Mouse (Mus musculus) bone marrow, adult 2 months (tissue): ENCODE data around the gene Grm8. TPM values are rescaled to one million over a fixed set of nuclear protein-coding genes. Genes with fewer than 3 reads are reported as not detected.

ENCODE experiments used
- H3K27ac ChIP-seq: fragments of 200-500 bp; 2 replicates; pipeline ENCODE4 v1.5.1; 2012; ENCODE audit warnings: low read depth, mild to moderate bottlenecking, control low read depth, inconsistent platforms, low read length; ENCODE audit not compliant: control insufficient read depth, poor library complexity, insufficient read depth
- H3K4me1 ChIP-seq: fragments of 200-500 bp; 2 replicates; pipeline ENCODE4 v1.6.1; 2011; ENCODE audit warnings: low read length; ENCODE audit not compliant: control insufficient read depth, insufficient read depth
- H3K4me3 ChIP-seq: fragments of 200-500 bp; replicated peaks from 2 replicates; pipeline ENCODE3; 2011; ENCODE audit warnings: mild to moderate bottlenecking, low read depth, low read length, control low read depth; ENCODE audit not compliant: control insufficient read depth
- CTCF ChIP-seq: fragments of 200-500 bp; IDR thresholded peaks from 2 replicates; pipeline ENCODE4 v1.5.1; 2011; ENCODE audit warnings: low read length, control low read depth; ENCODE audit not compliant: control insufficient read depth, insufficient read depth
- POLR2A ChIP-seq: fragments of 200-500 bp; IDR thresholded peaks from 2 replicates; pipeline ENCODE4 v1.6.1; 2011; ENCODE audit warnings: low read depth, mild to moderate bottlenecking, control low read depth, low read length, borderline replicate concordance; ENCODE audit not compliant: control insufficient read depth
- WGBS: fragments of 180-500 bp; shearing (Covaris S2); methylation state at CpG from one replicate; pipeline ENCODE4 v1.1.7; 2018; 5-methylcytosine and 5-hydroxymethylcytosine counted together
- polyA plus RNA-seq: library from polyadenylated mRNA; stranded (reverse); fragments of >200 nt; gene quantifications from 2 replicates; pipeline ENCODE4 v1.2.4, GENCODE M21; 2011; ENCODE audit warnings: low replicate concordance; ENCODE audit not compliant: missing spikeins, insufficient read depth, insufficient read length

The Grm8 gene
- polyA plus RNA-seq, 1 experiment = 0.80 TPM

- WGBS = 82% methylated on average over 2 of the region's 2 CpGs
- TF ChIP-seq POLR2A (no peak), CTCF (no peak)
- Histone ChIP-seq H3K27ac (no peak overlapping the region), H3K4me1 (no peaks in the 10 kb centered on the region), H3K4me3 (no peak overlapping the region)
Measured at GRCm38 (mm10) chr6:27997250-27997649, 137.7 kb downstream of the Grm8 start.

DNA sequence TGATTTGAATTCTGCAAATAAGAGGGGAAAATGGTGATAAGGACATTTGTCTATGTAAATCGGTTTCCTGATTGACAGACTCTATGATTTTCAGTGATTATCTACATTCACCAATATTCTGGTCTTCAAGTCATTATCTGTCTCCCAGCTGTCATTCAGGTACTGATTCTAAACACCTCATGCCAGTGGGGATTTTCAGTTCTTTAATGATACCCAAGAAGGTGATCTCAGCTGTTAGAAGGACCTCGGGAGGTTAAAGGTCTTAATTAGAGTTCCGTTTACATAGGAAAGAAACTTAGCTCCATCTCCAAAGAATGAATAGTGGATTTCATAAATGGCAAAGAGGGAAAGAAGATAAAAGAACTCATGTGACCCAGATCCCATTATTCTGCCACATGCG is 143.7 kb downstream of the Grm8 start:
- Histone ChIP-seq H3K4me1 (no peaks in the 10 kb centered on the region), H3K27ac (no peak overlapping the region), H3K4me3 (no peak overlapping the region)
- 77% methylated on average over 4 of the region's 4 CpGs for WGBS
- TF ChIP-seq CTCF = no peak
- no peak for TF ChIP-seq POLR2A

DNA sequence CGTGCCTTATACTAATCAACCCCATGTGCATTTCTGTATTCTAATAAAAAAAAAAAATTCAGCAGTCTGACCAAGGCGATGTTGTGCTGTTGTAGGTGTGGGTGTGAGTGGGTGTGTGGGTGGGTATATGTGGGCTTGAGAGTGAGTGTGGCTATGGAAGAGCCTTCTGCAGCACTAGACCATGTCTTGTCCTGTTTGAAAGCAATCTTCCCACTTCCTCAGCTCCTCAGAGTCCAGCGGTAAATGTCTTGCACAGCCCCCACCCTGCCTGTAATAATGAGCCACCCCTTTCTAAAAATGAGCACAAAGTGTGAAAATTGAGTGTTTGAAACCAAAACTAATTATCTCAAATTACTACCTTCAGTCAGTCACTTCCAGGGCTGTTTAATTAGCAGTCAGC is 152.4 kb downstream of the Grm8 start:
- WGBS = 73% methylated on average over 3 of the region's 3 CpGs
- H3K27ac ChIP-seq = no peak overlapping the region
- no peak for TF ChIP-seq CTCF
- no peak for TF ChIP-seq POLR2A
- H3K4me1 ChIP-seq = no peaks in the 10 kb centered on the region
- no peak overlapping the region for H3K4me3 ChIP-seq

GRCm38 (mm10) chr6:27982021-27982420 is 153.0 kb downstream of the Grm8 start:
- TF ChIP-seq CTCF (no peak), POLR2A (no peak)
- no peaks in the 10 kb centered on the region for H3K4me1 ChIP-seq
- H3K27ac ChIP-seq = no peak overlapping the region
- no peak overlapping the region for H3K4me3 ChIP-seq
- WGBS = 43% methylated on average over 1 of the region's 1 CpGs

- no peak for TF ChIP-seq POLR2A
- no peak for TF ChIP-seq CTCF
- 85% methylated on average over 5 of the region's 5 CpGs for WGBS
- H3K4me1 ChIP-seq = no peaks in the 10 kb centered on the region
- H3K27ac ChIP-seq = no peak overlapping the region
- H3K4me3 ChIP-seq = no peak overlapping the region
Measured at GRCm38 (mm10) chr6:27977361-27977760, 157.6 kb downstream of the Grm8 start.

GRCm38 (mm10) chr6:27968859-27969258 is 166.1 kb downstream of the Grm8 start:
- Histone ChIP-seq H3K4me1 (no peaks in the 10 kb centered on the region), H3K4me3 (no peak overlapping the region), H3K27ac (no peak overlapping the region)
- WGBS = 64% methylated on average over 2 of the region's 2 CpGs
- TF ChIP-seq POLR2A (no peak), CTCF (no peak)

- WGBS = 70% methylated on average over 3 of the region's 3 CpGs
- H3K4me1 ChIP-seq = no peaks in the 10 kb centered on the region
- no peak overlapping the region for H3K27ac ChIP-seq
- TF ChIP-seq CTCF (no peak), POLR2A (no peak)
- no peak overlapping the region for H3K4me3 ChIP-seq
Measured at GRCm38 (mm10) chr6:27967037-27967436, 167.9 kb downstream of the Grm8 start.

GRCm38 (mm10) chr6:27965237-27965636 is 169.7 kb downstream of the Grm8 start:
- no peak for TF ChIP-seq CTCF
- TF ChIP-seq POLR2A = no peak
- Histone ChIP-seq H3K4me1 (no peaks in the 10 kb centered on the region), H3K4me3 (no peak overlapping the region), H3K27ac (no peak overlapping the region)
- 74% methylated on average over 2 of the region's 2 CpGs for WGBS

DNA sequence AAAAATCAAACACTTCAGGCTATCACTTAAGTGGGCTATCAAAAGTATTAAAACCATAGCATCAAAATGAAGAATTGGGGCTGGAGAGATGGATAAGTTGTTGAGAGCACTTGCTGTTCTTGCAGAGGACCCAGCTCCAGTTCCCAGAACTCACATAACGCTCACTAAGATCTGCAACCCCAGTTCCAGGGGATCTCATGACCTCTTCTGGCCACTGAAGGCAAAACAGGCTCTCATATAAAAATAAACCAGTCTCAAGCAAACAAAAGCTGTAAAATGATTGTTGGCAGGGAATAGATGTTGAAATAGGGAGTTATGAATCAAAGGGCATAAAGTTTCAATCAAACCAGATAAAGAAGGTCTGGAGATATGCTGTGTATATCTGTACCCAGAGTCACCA is 171.1 kb downstream of the Grm8 start:
- WGBS = 55% methylated on average over 1 of the region's 1 CpGs
- Histone ChIP-seq H3K27ac (no peak overlapping the region), H3K4me1 (no peaks in the 10 kb centered on the region), H3K4me3 (no peak overlapping the region)
- TF ChIP-seq CTCF = no peak
- TF ChIP-seq POLR2A = no peak
